Mouse (Mus musculus) bone marrow, adult 2 months (tissue): ENCODE measurements around the gene Elk4.

Experiments used
- CTCF ChIP-seq: fragments of 200-500 bp; IDR thresholded peaks from 2 replicates; pipeline ENCODE4 v1.5.1; 2011; ENCODE audit warnings: low read length, control low read depth; ENCODE audit not compliant: control insufficient read depth, insufficient read depth
- POLR2A ChIP-seq: fragments of 200-500 bp; IDR thresholded peaks from 2 replicates; pipeline ENCODE4 v1.6.1; 2011; ENCODE audit warnings: low read depth, mild to moderate bottlenecking, control low read depth, low read length, borderline replicate concordance; ENCODE audit not compliant: control insufficient read depth

- no peak for TF ChIP-seq CTCF
- TF ChIP-seq POLR2A: peak; percentile 76
Measured at GRCm38 (mm10) chr1:132007828-132008827, 721 bp downstream of the Elk4 start.
